Mouse (Mus musculus) megakaryocyte, embryonic 14.5 days (primary cell): ENCODE data around the gene Polr1e.

Source experiments
- FLI1 ChIP-seq: IDR thresholded peaks from 2 replicates; pipeline ENCODE4 v1.6.1; 2012; ENCODE audit warnings: low read length, inconsistent platforms, mixed read lengths
- GATA1 ChIP-seq: IDR thresholded peaks from 3 replicates; pipeline ENCODE4 v1.6.1; 2012; ENCODE audit warnings: mixed read lengths, low read length, inconsistent platforms, borderline replicate concordance

- TF ChIP-seq GATA1 (no peak), FLI1 (no peak)
Measured at GRCm38 (mm10) chr4:45013031-45013431, 5.4 kb upstream of the Polr1e start.
